Comparison of ENCODE assay signal across 8 mouse cellular contexts in genomic region chr17:15526986-15527810, GRCm38 (mm10). TPM values are rescaled to one million over a fixed set of nuclear protein-coding genes. Genes with fewer than 3 reads are reported as not detected.
DNase-seq lines count a peak whose midpoint lies in the region; ATAC-seq and TF ChIP-seq lines count a peak whose summit lies in the region.

Gene Pdcd2, minus strand, starts transcription at chr17:15527301.

- peak; percentile 100 for ATAC-seq in forebrain, embryonic 12.5 days (ENCODE audit: low FRiP score)
- ATAC-seq in heart, postnatal 0 days (ENCODE audit: insufficient read depth, low read depth) = peak; percentile 99
- peak; percentile 100 for ATAC-seq in liver, embryonic 16.5 days (ENCODE audit: low read depth)
- peak; percentile 98 for ATAC-seq in neural tube, embryonic 13.5 days (ENCODE audit: low read depth)

- no peaks in the 10 kb centered on the region for H3K9me3 ChIP-seq in E14TG2a.4 (ENCODE audit: low read length)
- no peaks in the 10 kb centered on the region for H3K9me3 ChIP-seq in forebrain, embryonic 12.5 days
- H3K9me3 ChIP-seq in heart, postnatal 0 days (replicated peaks; ENCODE audit: control insufficient read depth, low read length) = no peaks in the 10 kb centered on the region
- H3K9me3 ChIP-seq in liver, embryonic 16.5 days (replicated peaks; ENCODE audit: control insufficient read depth, low read length) = no peaks in the 10 kb centered on the region
- no peaks in the 10 kb centered on the region for H3K9me3 ChIP-seq in neural tube, embryonic 13.5 days

- H3K9ac ChIP-seq in forebrain, embryonic 12.5 days = peak within 1 kb of the TSS; percentile 79
- H3K9ac ChIP-seq in heart, postnatal 0 days (replicated peaks; ENCODE audit: low read depth, low read length) = peak within 1 kb of the TSS; percentile 56
- peak within 1 kb of the TSS; percentile 86 for H3K9ac ChIP-seq in liver, embryonic 16.5 days (ENCODE audit: low read depth, low read length)
- peak within 1 kb of the TSS; percentile 87 for H3K9ac ChIP-seq in neural tube, embryonic 13.5 days

- WGBS in forebrain, embryonic 12.5 days = 1% methylated on average over 52 of the region's 55 CpGs
- under 1% methylated on average over 51 of the region's 55 CpGs for WGBS in heart, postnatal 0 days
- 2% methylated on average over 55 of the region's 55 CpGs for WGBS in liver, embryonic 16.5 days (ENCODE audit: insufficient replicate concordance)
- 2% methylated on average over 49 of the region's 55 CpGs for WGBS in neural tube, embryonic 13.5 days

- TF ChIP-seq CTCF in E14TG2a.4 (conservative IDR thresholded peaks at IDR 0.05; ENCODE audit: low read length) = no peak
- TF ChIP-seq CTCF in heart, postnatal 0 days (IDR thresholded peaks at IDR 0.05; ENCODE audit: low read depth) = peak; percentile 33
- 0 out of 2 replicates have a peak, but pooled peaks have one; percentile 5 for TF ChIP-seq CTCF in testis, adult 2 months (IDR thresholded peaks at IDR 0.05; ENCODE audit: control insufficient read depth, insufficient read depth, insufficient replicate concordance, low read depth, low read length)

- TF ChIP-seq POLR2A in testis, adult 2 months (IDR thresholded peaks at IDR 0.05; ENCODE audit: control insufficient read depth, low read depth, low read length) = peak; percentile 91

- peaks cover 40% of the 10 kb centered on the region for H3K4me1 ChIP-seq in E14TG2a.4 (replicated peaks; ENCODE audit: low read depth, low read length)
- H3K4me1 ChIP-seq in forebrain, embryonic 12.5 days = peaks cover 23% of the 10 kb centered on the region
- peaks cover 8% of the 10 kb centered on the region for H3K4me1 ChIP-seq in heart, postnatal 0 days (ENCODE audit: control insufficient read depth, insufficient read depth)
- H3K4me1 ChIP-seq in liver, embryonic 16.5 days (ENCODE audit: control insufficient read depth, low read depth, low read length) = peaks cover 10% of the 10 kb centered on the region
- H3K4me1 ChIP-seq in neural tube, embryonic 13.5 days (replicated peaks) = peaks cover 21% of the 10 kb centered on the region
- peaks cover 2% of the 10 kb centered on the region for H3K4me1 ChIP-seq in testis, adult 2 months (ENCODE audit: control insufficient read depth, insufficient read depth, low read length)

- TF ChIP-seq EP300 in heart, postnatal 0 days (IDR thresholded peaks at IDR 0.05; ENCODE audit: low read depth) = no peak

- H3K4me3 ChIP-seq in E14TG2a.4 (replicated peaks; ENCODE audit: low read length) = peak within 1 kb of the TSS; percentile 93
- H3K4me3 ChIP-seq in forebrain, embryonic 12.5 days (replicated peaks) = peak within 1 kb of the TSS; percentile 80
- H3K4me3 ChIP-seq in heart, postnatal 0 days (ENCODE audit: low read depth, low read length) = peak within 1 kb of the TSS; percentile 61
- H3K4me3 ChIP-seq in liver, embryonic 16.5 days (ENCODE audit: low read depth, low read length) = peak within 1 kb of the TSS; percentile 94
- H3K4me3 ChIP-seq in neural tube, embryonic 13.5 days = peak within 1 kb of the TSS; percentile 83
- H3K4me3 ChIP-seq in testis, adult 2 months (ENCODE audit: control insufficient read depth, low read depth, low read length) = peak within 1 kb of the TSS; percentile 90

- H3K36me3 ChIP-seq in E14TG2a.4 (ENCODE audit: insufficient read depth, low read length) = peaks cover 37% of the 10 kb centered on the region
- H3K36me3 ChIP-seq in forebrain, embryonic 12.5 days (replicated peaks) = peaks cover 21% of the 10 kb centered on the region
- H3K36me3 ChIP-seq in heart, postnatal 0 days (replicated peaks; ENCODE audit: control insufficient read depth, insufficient read depth, low read length) = peaks cover 28% of the 10 kb centered on the region
- peaks cover 8% of the 10 kb centered on the region for H3K36me3 ChIP-seq in liver, embryonic 16.5 days (ENCODE audit: control insufficient read depth, insufficient read depth)
- H3K36me3 ChIP-seq in neural tube, embryonic 13.5 days = peaks cover 27% of the 10 kb centered on the region
- H3K36me3 ChIP-seq in testis, adult 2 months (ENCODE audit: control insufficient read depth, insufficient read depth, low read length) = no peaks in the 10 kb centered on the region

- H3K4me2 ChIP-seq in forebrain, embryonic 12.5 days = peak within 1 kb of the TSS; percentile 71
- peak within 1 kb of the TSS; percentile 82 for H3K4me2 ChIP-seq in heart, postnatal 0 days (ENCODE audit: low read depth, low read length)
- peak within 1 kb of the TSS; percentile 95 for H3K4me2 ChIP-seq in liver, embryonic 16.5 days (ENCODE audit: low read depth, low read length)
- peak within 1 kb of the TSS; percentile 64 for H3K4me2 ChIP-seq in neural tube, embryonic 13.5 days

- peak within 1 kb of the TSS; percentile 91 for H3K27ac ChIP-seq in forebrain, embryonic 12.5 days
- H3K27ac ChIP-seq in heart, postnatal 0 days (ENCODE audit: low read depth) = peak within 1 kb of the TSS; percentile 84
- peak within 1 kb of the TSS; percentile 84 for H3K27ac ChIP-seq in liver, embryonic 16.5 days (ENCODE audit: low read length)
- H3K27ac ChIP-seq in neural tube, embryonic 13.5 days (replicated peaks) = peak within 1 kb of the TSS; percentile 85
- H3K27ac ChIP-seq in testis, adult 2 months (ENCODE audit: control insufficient read depth, insufficient read depth, low read depth, low read length) = peak within 1 kb of the TSS; percentile 86

- peak; percentile 91 for DNase-seq in c-Kit-positive CD71-positive TER-119-positive erythroid progenitor cells, embryonic 14.5 days (ENCODE audit: low spot score)
- DNase-seq in heart, postnatal 0 days (ENCODE audit: low spot score) = peak; percentile 85
- DNase-seq in kidney, postnatal 4 days = peak; percentile 96 to 98

- no peaks in the 10 kb centered on the region for H3K27me3 ChIP-seq in E14TG2a.4 (ENCODE audit: insufficient read depth, low read length)
- H3K27me3 ChIP-seq in forebrain, embryonic 12.5 days = no peaks in the 10 kb centered on the region
- no peaks in the 10 kb centered on the region for H3K27me3 ChIP-seq in heart, postnatal 0 days (ENCODE audit: control insufficient read depth, insufficient read depth, low read length)
- H3K27me3 ChIP-seq in liver, embryonic 16.5 days (ENCODE audit: control insufficient read depth, insufficient read depth, low read depth, low read length) = no peaks in the 10 kb centered on the region
- H3K27me3 ChIP-seq in neural tube, embryonic 13.5 days = no peaks in the 10 kb centered on the region
- H3K27me3 ChIP-seq in testis, adult 2 months (ENCODE audit: control insufficient read depth, insufficient read depth, low read length) = no peaks in the 10 kb centered on the region

RNA-seq across cellular contexts. Expression of gene Pdcd2, which starts in this region (rescaled TPM):
- polyA plus RNA-seq in forebrain, embryonic 12.5 days (2016; fragmentation: Nextera tagmentation; extraction: Ambion mirVana) = 54.9 and 65.1 TPM in 2 replicates
- total RNA-seq in heart, postnatal 0 days (2014; rRNA removed; ENCODE audit: low replicate concordance) = 42.7 and 72.9 TPM in 2 replicates
- 28.5 and 29.6 TPM in 2 replicates for polyA plus RNA-seq in heart, postnatal 0 days (2015; fragmentation: Nextera tagmentation; extraction: Ambion mirVana)
- polyA plus RNA-seq in liver, embryonic 16.5 days (2015; fragmentation: Nextera tagmentation; extraction: Ambion mirVana) = 16.3 and 22.7 TPM in 2 replicates
- 71.6 and 77.9 TPM in 2 replicates for polyA plus RNA-seq in neural tube, embryonic 13.5 days (2015; fragmentation: Nextera tagmentation; extraction: Ambion mirVana)
- 8.5 and 9.0 TPM in 2 replicates for polyA plus RNA-seq in testis, adult 2 months (2012; rRNA removed)

Comparison
In these comparisons a context has a peak if more than half of its experiments do, and no peak if none do; other contexts are left out.
1. Peak in every context shown above with its lines: DNase-seq, ATAC-seq, H3K4me3 ChIP-seq and H3K27ac ChIP-seq.